Mouse (Mus musculus) heart, postnatal 0 days (tissue): ENCODE results near the gene Rnf17. TPM values are rescaled to one million over a fixed set of nuclear protein-coding genes. Genes with fewer than 3 reads are reported as not detected.

Experiments used
- ATAC-seq: fragments of 200-750 bp; cut with Nextera tagmentation; 2 replicates; pipeline ENCODE4 v1.8.0; 2017; ENCODE audit warnings: low read depth, moderate number of reproducible peaks, moderate library complexity; ENCODE audit not compliant: insufficient read depth
- DNase-seq: peaks from one replicate; pipeline ENCODE4 v3.0.0-alpha.2; 2016; ENCODE audit warnings: low spot score
- H3K27ac ChIP-seq: fragments of 300-500 bp; sonication (generic); 2 replicates; pipeline ENCODE4 v1.5.1; 2014; ENCODE audit warnings: low read depth, mild to moderate bottlenecking
- H3K27me3 ChIP-seq: fragments of 300-500 bp; sonication (generic); 2 replicates; pipeline ENCODE4 v1.6.1; 2014; ENCODE audit warnings: low read length, mixed read lengths; ENCODE audit not compliant: control insufficient read depth, insufficient read depth
- H3K36me3 ChIP-seq: fragments of 300-500 bp; sonication (generic); replicated peaks from 2 replicates; pipeline ENCODE4 v1.6.1; 2014; ENCODE audit warnings: low read length, mixed read lengths; ENCODE audit not compliant: control insufficient read depth, insufficient read depth
- H3K4me1 ChIP-seq: fragments of 300-500 bp; sonication (generic); 2 replicates; pipeline ENCODE4 v1.6.1; 2014; ENCODE audit warnings: antibody characterized with exemption; ENCODE audit not compliant: control insufficient read depth, insufficient read depth
- H3K4me2 ChIP-seq: fragments of 300-500 bp; sonication (generic); 2 replicates; pipeline ENCODE4 v1.6.1; 2014; ENCODE audit warnings: low read depth, mild to moderate bottlenecking, low read length, moderate library complexity
- H3K4me3 ChIP-seq: fragments of 300-500 bp; sonication (generic); 2 replicates; pipeline ENCODE4 v1.5.1; 2014; ENCODE audit warnings: low read depth, low read length
- H3K9ac ChIP-seq: fragments of 300-500 bp; sonication (generic); replicated peaks from 2 replicates; pipeline ENCODE4 v1.6.1; 2014; ENCODE audit warnings: low read depth, low read length, mixed read lengths
- H3K9me3 ChIP-seq: fragments of 300-500 bp; sonication (generic); replicated peaks from 2 replicates; pipeline ENCODE4 v1.6.1; 2016; ENCODE audit warnings: low read length; ENCODE audit not compliant: control insufficient read depth
- CTCF ChIP-seq: IDR thresholded peaks from 2 replicates; pipeline ENCODE4 v1.5.1; 2016; ENCODE audit warnings: antibody characterized with exemption, control low read depth, low read depth
- EP300 ChIP-seq: IDR thresholded peaks from 2 replicates; pipeline ENCODE4 v1.6.1; 2016; ENCODE audit warnings: antibody characterized with exemption, low read depth
- WGBS: fragments of 180-500 bp; shearing (Covaris S2); extraction: QIAGEN DNeasy Blood & Tissue Kit; methylation state at CpG from one replicate; pipeline ENCODE4 v1.1.7; 2014; 5-methylcytosine and 5-hydroxymethylcytosine counted together
- polyA plus RNA-seq: library from polyadenylated mRNA; unstranded; fragments of >200 nt; fragmentation: Nextera tagmentation; extraction: Ambion mirVana; gene quantifications from 2 replicates; pipeline ENCODE4 v1.2.1, GENCODE M21; 2015
- total RNA-seq: library from RNA; depleted of rRNA; stranded (reverse); fragments of >200 nt; gene quantifications from 2 replicates; pipeline ENCODE4 v1.2.3, GENCODE M21; 2014; ENCODE audit warnings: low replicate concordance

The Rnf17 gene
- total and polyA plus RNA-seq, 2 experiments from 2014 or later: 1.2 TPM; not detected in 1

DNA sequence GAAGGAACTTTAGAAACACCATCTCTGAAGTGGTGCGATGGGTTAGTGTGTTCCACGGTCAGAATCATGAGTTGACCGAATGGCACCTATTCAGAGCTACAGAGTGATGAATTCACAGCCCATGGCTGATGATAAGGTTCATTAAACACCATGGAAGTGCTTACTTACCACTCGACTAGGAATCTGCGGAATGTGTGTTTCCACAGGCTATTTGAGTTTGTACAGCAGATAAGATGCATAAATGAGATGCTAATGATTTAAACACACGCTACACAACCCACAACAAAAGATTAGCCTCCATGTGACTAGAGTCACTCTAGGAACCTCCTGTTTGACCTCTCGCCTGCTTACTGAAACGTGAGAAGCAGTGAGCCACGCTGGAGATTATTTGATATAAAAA, 23.0 kb upstream of the Rnf17 start:
- Histone ChIP-seq H3K9me3 (no peaks in the 10 kb centered on the region), H3K9ac (no peak overlapping the region), H3K4me1 (no peaks in the 10 kb centered on the region), H3K4me3 (no peak overlapping the region), H3K27me3 (no peaks in the 10 kb centered on the region), H3K36me3 (no peaks in the 10 kb centered on the region), H3K4me2 (no peak overlapping the region), H3K27ac (no peak overlapping the region)
- no peak for TF ChIP-seq CTCF
- no peak for TF ChIP-seq EP300
- DNase-seq (no peak), ATAC-seq (no peak)
- 37% methylated on average over 9 of the region's 9 CpGs for whole genome bisulfite sequencing

DNA sequence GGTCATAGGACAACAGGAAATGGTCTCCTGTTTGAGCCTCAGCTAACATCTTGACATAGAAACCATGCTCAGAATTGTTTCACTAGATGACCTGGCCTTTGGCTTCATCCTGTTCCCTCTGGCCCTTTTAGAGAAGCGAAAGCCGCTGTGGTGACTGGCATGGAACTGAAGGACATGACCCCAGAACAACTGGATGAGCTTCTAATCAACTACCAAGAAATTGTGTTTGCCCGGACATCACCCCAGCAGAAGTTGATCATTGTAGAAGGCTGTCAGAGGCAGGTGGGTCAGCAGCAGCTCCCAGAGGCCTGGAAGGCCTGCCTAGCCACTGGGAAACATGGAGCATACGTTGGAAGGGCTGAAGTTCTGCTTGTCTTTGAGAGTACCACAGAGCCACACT, 20.0 kb upstream of the Rnf17 start:
- no peak overlapping the region for H3K4me3 ChIP-seq
- no peak overlapping the region for H3K27ac ChIP-seq
- H3K4me1 ChIP-seq: no peaks in the 10 kb centered on the region
- no peak overlapping the region for H3K9ac ChIP-seq
- H3K4me2 ChIP-seq: no peak overlapping the region
- no peaks in the 10 kb centered on the region for H3K27me3 ChIP-seq
- no peak for TF ChIP-seq CTCF
- TF ChIP-seq EP300: no peak
- 64% methylated on average over 4 of the region's 4 CpGs for WGBS
- DNase-seq: no peak
- no peak for ATAC-seq
- H3K9me3 ChIP-seq: no peaks in the 10 kb centered on the region
- no peaks in the 10 kb centered on the region for H3K36me3 ChIP-seq

DNA sequence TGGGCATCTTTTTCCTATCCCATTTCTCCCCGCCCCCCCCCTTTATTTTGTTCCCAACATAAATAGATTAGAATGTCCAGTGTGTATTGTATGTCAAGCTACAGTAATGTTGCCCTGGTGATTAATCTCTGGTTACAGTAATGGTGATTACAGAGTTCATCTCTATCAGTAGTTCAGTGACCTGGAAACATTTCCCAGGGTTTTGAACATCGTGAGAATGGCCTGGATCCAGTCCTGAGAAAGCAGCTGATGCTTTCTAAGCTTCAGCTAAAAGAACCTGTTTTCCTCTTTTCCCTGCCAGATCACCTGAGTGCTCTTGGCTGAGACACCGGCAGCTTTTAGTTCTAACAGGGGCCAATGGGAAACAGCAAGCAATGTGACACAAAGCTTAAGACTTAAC, 12.1 kb upstream of the Rnf17 start:
- Histone ChIP-seq H3K4me1 (no peaks in the 10 kb centered on the region), H3K4me2 (no peak overlapping the region), H3K9ac (no peak overlapping the region), H3K27ac (no peak overlapping the region), H3K4me3 (no peak overlapping the region), H3K27me3 (no peaks in the 10 kb centered on the region), H3K9me3 (no peaks in the 10 kb centered on the region), H3K36me3 (no peaks in the 10 kb centered on the region)
- ATAC-seq (no peak), DNase-seq (no peak)
- TF ChIP-seq EP300: no peak
- TF ChIP-seq CTCF: no peak
- 56% methylated on average over 3 of the region's 3 CpGs for WGBS

DNA sequence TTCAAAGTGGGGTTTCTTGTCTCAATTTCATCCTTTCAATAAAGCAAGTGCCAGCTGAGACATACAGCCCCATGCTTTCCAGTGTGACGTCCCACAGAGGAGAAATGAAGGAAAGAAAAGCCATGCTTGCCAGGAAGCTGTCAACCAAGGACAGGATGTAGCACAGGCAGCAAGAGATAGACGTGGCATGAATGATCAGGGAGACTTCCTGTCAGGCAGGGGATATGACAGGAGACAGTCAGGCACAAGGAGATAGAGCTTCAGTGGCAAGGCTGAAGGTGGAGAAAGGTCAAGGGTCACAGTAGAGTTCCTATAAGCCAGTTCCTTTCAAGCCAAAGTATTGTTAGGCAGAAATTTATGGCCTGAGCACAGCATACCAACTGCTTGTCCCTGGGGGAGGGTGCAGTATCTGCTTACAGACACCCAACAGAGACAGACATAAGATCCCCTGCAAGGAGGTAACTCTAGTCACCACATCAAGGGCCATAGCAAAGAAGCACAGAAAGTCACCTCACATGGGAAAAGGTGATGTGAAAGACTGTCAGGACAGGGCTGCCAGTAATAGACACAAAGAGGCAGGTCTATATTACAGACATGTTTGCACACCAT, 8.6 kb upstream of the Rnf17 start:
- H3K4me3 ChIP-seq: no peak overlapping the region
- no peak overlapping the region for H3K27ac ChIP-seq
- no peak overlapping the region for H3K4me2 ChIP-seq
- H3K27me3 ChIP-seq: no peaks in the 10 kb centered on the region
- no peaks in the 10 kb centered on the region for H3K4me1 ChIP-seq
- H3K9ac ChIP-seq: no peak overlapping the region
- ATAC-seq (no peak), DNase-seq (peak; percentile 16)
- no peak for TF ChIP-seq CTCF
- TF ChIP-seq EP300: no peak
- no peaks in the 10 kb centered on the region for H3K9me3 ChIP-seq
- 10% methylated on average over 2 of the region's 2 CpGs for WGBS
- H3K36me3 ChIP-seq: no peaks in the 10 kb centered on the region

DNA sequence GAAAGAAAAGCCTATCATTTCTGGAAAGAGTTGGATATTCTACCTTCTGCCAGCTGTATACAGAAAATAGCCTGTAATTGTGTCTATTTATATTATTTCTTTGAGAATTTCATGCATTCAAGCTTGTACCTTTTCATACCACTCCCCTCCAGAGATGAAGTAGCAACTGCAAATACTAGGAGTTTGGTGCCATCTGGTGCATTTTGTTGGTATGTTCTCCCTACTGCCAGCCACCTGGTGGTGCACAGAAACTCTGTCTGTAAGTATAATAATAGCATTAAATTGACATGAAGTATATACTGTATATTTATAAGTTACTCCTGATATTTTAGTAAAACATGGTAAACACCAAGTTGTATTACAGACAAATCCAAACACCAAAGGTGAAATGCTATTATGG, 4.4 kb upstream of the Rnf17 start:
- Histone ChIP-seq H3K27ac (no peak overlapping the region), H3K9ac (no peak overlapping the region), H3K36me3 (no peaks in the 10 kb centered on the region), H3K4me3 (no peak overlapping the region), H3K9me3 (no peaks in the 10 kb centered on the region), H3K4me2 (no peak overlapping the region), H3K4me1 (no peaks in the 10 kb centered on the region), H3K27me3 (no peaks in the 10 kb centered on the region)
- TF ChIP-seq CTCF: peak; percentile 77
- no peak for TF ChIP-seq EP300
- DNase-seq (peak; percentile 36), ATAC-seq (no peak)

DNA sequence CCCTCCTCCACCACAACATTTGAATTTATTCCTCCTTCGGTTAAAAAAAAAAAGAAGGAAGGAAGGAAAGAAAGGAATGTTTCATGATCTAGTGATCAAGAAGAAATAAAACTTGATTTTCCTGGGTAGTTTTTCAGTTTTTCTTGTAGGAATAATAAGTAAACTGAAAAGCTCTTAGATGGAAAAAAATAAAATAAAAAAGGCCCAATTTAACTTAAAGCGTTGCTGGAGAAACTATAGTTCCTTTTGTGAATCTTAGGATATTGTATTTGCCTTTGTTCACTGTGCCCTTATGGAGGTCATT, 643 bp downstream of the Rnf17 start:
- H3K4me2 ChIP-seq: no peak overlapping the region
- ATAC-seq (no peak), DNase-seq (no peak)
- H3K9me3 ChIP-seq: no peaks in the 10 kb centered on the region
- no peak for TF ChIP-seq EP300
- H3K4me3 ChIP-seq: no peak overlapping the region
- no peaks in the 10 kb centered on the region for H3K27me3 ChIP-seq
- no peaks in the 10 kb centered on the region for H3K36me3 ChIP-seq
- 80% methylated on average over 2 of the region's 2 CpGs for WGBS
- H3K27ac ChIP-seq: no peak overlapping the region
- no peaks in the 10 kb centered on the region for H3K4me1 ChIP-seq
- no peak overlapping the region for H3K9ac ChIP-seq
